Mouse (Mus musculus): ENCODE measurements around the gene Ess2. TPM values are rescaled to one million over a fixed set of nuclear protein-coding genes. Genes with fewer than 3 reads are reported as not detected.

Gene Ess2
- polyA plus RNA-seq, 1 experiment = 2.1 TPM

GRCm38 (mm10) chr16:17938187-17938586 lies 27.0 kb upstream of the Ess2 start:
- Histone ChIP-seq H3K36me3 (ENCODE audit: control insufficient read depth) (no peaks in the 10 kb centered on the region), H3K27me3 (ENCODE audit: control insufficient read depth) (no peaks in the 10 kb centered on the region), H3K4me1 (ENCODE audit: control insufficient read depth) (peaks cover 54% of the 10 kb centered on the region), H3K4me3 (replicated peaks) (no peak overlapping the region), H3K9me3 (ENCODE audit: control insufficient read depth, low read length) (no peaks in the 10 kb centered on the region)
- TF ChIP-seq GATA1 (IDR thresholded peaks at IDR 0.05; ENCODE audit: low read length) = no peak
- TF ChIP-seq TAL1 (IDR thresholded peaks at IDR 0.05; ENCODE audit: low read length) = no peak

GRCm38 (mm10) chr16:17936776-17937175 lies 25.6 kb upstream of the Ess2 start:
- no peaks in the 10 kb centered on the region for H3K9me3 ChIP-seq (ENCODE audit: control insufficient read depth, low read length)
- no peak overlapping the region for H3K4me3 ChIP-seq (replicated peaks)
- H3K27me3 ChIP-seq (ENCODE audit: control insufficient read depth) = no peaks in the 10 kb centered on the region
- H3K36me3 ChIP-seq (ENCODE audit: control insufficient read depth) = no peaks in the 10 kb centered on the region
- TF ChIP-seq TAL1 (IDR thresholded peaks at IDR 0.05; ENCODE audit: low read length) (no peak), GATA1 (IDR thresholded peaks at IDR 0.05; ENCODE audit: low read length) (no peak)
- peaks cover 59% of the 10 kb centered on the region for H3K4me1 ChIP-seq (ENCODE audit: control insufficient read depth)

DNA sequence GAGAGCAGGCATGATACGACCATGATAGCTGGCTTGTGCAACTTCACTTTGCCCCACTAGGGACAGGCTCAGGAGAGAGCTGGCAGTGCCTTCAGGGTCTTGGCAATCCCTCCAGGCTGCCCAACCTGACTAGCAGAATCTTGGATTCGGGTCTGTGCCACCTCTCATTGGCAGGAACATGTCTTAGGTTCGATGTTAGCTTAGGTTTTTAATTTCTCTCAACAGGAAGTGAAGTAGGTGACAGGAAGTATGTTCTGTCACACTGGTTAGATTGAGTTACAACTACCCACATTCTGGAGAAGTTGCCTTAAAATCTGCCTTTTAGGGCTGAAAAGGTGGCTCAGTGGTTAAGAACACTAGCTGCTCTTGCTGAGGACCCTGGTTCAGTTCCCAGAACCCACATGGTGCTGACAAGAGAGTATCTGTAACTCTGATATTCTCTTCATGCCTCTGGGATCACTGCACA lies 23.3 kb upstream of the Ess2 start:
- Histone ChIP-seq H3K27me3 (ENCODE audit: control insufficient read depth) (no peaks in the 10 kb centered on the region), H3K4me3 (replicated peaks) (no peak overlapping the region), H3K4me1 (ENCODE audit: control insufficient read depth) (peaks cover 60% of the 10 kb centered on the region), H3K36me3 (ENCODE audit: control insufficient read depth) (no peaks in the 10 kb centered on the region), H3K9me3 (ENCODE audit: control insufficient read depth, low read length) (no peaks in the 10 kb centered on the region)
- TF ChIP-seq GATA1 (IDR thresholded peaks at IDR 0.05; ENCODE audit: low read length) = no peak
- TF ChIP-seq TAL1 (IDR thresholded peaks at IDR 0.05; ENCODE audit: low read length) = no peak

DNA sequence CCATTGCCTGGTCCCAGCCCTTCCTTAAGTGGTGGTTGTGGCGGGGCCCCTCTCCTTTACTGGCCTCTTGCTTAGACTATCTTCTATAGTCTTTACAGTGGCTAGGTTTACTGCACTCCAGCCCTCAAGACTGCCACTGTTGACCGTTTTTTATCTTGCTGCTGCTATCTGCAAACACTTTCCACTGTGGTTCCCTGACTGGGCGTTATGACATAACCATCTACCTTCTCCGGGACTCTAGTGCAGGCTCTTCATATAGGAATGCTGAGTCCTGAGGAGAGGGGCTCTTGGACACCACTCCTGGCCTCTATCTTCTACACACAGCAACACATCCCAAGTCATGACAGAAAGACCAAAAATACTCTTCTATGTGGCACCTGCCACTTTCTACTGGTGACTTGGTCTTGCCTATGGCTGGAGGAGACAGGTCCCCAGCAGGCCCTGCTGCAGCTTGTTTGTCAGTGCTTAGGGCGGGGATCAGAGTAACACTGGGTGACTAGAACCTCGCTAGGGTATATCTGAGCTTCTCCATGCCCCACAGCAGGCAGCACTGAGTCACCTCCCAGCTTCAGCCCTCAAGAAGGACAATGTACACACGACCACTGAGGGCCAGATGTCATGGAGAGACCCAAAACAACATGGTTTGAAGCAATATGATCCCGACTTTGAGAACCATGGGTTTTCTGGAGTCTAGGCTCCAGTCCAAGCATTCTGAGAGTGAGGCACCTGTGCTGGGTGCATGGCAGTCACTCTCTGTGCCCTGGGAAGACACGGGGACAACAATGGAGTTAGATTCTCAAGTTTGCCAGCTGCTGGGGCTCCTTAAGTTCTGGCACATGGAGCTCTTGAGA lies 22.7 kb upstream of the Ess2 start:
- H3K36me3 ChIP-seq (ENCODE audit: control insufficient read depth) = no peaks in the 10 kb centered on the region
- no peaks in the 10 kb centered on the region for H3K9me3 ChIP-seq (ENCODE audit: control insufficient read depth, low read length)
- H3K4me1 ChIP-seq (ENCODE audit: control insufficient read depth) = peaks cover 60% of the 10 kb centered on the region
- H3K4me3 ChIP-seq (replicated peaks) = no peak overlapping the region
- TF ChIP-seq GATA1 (IDR thresholded peaks at IDR 0.05; ENCODE audit: low read length) = no peak
- no peak for TF ChIP-seq TAL1 (IDR thresholded peaks at IDR 0.05; ENCODE audit: low read length)
- H3K27me3 ChIP-seq (ENCODE audit: control insufficient read depth) = no peaks in the 10 kb centered on the region

GRCm38 (mm10) chr16:17931906-17932460 lies 20.8 kb upstream of the Ess2 start:
- TF ChIP-seq GATA1 (IDR thresholded peaks at IDR 0.05; ENCODE audit: low read length) = no peak
- TF ChIP-seq TAL1 (IDR thresholded peaks at IDR 0.05; ENCODE audit: low read length) = no peak
- H3K4me3 ChIP-seq (replicated peaks) = no peak overlapping the region
- no peaks in the 10 kb centered on the region for H3K36me3 ChIP-seq (ENCODE audit: control insufficient read depth)
- H3K27me3 ChIP-seq (ENCODE audit: control insufficient read depth) = no peaks in the 10 kb centered on the region
- no peaks in the 10 kb centered on the region for H3K9me3 ChIP-seq (ENCODE audit: control insufficient read depth, low read length)
- peaks cover 60% of the 10 kb centered on the region for H3K4me1 ChIP-seq (ENCODE audit: control insufficient read depth)

- H3K4me3 ChIP-seq (replicated peaks) = no peak overlapping the region
- no peak for TF ChIP-seq TAL1 (IDR thresholded peaks at IDR 0.05; ENCODE audit: low read length)
- no peak for TF ChIP-seq GATA1 (IDR thresholded peaks at IDR 0.05; ENCODE audit: low read length)
- H3K36me3 ChIP-seq (ENCODE audit: control insufficient read depth) = peaks cover 18% of the 10 kb centered on the region
- H3K9me3 ChIP-seq (ENCODE audit: control insufficient read depth, low read length) = no peaks in the 10 kb centered on the region
- peaks cover 63% of the 10 kb centered on the region for H3K4me1 ChIP-seq (ENCODE audit: control insufficient read depth)
- H3K27me3 ChIP-seq (ENCODE audit: control insufficient read depth) = no peaks in the 10 kb centered on the region
Observed at GRCm38 (mm10) chr16:17929631-17930030, 18.5 kb upstream of the Ess2 start.

DNA sequence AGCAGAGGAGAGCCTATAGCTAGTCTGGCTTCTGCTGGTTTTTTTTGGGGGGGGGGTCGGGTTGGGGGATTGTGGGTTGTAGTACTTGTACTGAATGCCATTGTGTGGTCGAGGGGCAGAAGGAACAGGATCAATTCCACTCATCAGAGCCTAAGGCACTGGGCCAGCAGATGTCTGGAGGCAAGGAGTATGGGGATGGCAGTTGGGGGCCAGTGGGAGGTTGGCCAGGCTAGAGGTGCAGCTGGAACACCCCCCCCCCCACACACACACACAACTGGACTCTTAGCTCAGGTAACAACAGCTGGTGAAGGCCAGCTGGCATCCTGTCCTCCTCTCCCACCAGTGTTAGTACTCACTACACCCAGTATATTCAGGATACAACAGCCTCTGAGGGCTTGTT lies 18.1 kb upstream of the Ess2 start:
- Histone ChIP-seq H3K4me1 (ENCODE audit: control insufficient read depth) (peaks cover 62% of the 10 kb centered on the region), H3K27me3 (ENCODE audit: control insufficient read depth) (no peaks in the 10 kb centered on the region), H3K4me3 (replicated peaks) (no peak overlapping the region), H3K9me3 (ENCODE audit: control insufficient read depth, low read length) (no peaks in the 10 kb centered on the region), H3K36me3 (ENCODE audit: control insufficient read depth) (peaks cover 22% of the 10 kb centered on the region)
- TF ChIP-seq TAL1 (IDR thresholded peaks at IDR 0.05; ENCODE audit: low read length) (no peak), GATA1 (IDR thresholded peaks at IDR 0.05; ENCODE audit: low read length) (no peak)

DNA sequence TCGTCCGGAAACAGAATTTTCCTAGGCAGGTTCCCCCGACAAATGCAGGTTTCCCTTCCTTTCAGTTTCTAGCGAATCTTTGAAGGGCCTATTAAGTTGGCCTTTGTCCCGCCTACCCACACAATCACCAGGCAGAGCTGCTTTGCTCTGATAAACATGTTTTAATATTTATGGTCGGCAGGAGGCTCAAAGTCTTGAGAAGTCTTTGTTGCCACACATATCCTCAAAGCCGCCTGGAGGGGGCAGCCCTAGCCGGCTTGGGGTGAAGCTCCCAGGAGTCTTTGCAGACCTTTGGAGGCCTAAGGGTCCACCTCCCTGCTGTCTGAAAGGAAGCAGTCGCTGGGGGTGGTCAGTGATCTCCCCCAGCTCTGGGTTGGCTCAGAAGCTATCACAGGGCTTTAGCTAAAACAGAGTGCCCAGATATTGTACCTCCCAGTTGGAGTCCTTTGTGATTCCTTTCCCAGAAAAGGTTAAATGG lies 17.5 kb upstream of the Ess2 start:
- H3K4me3 ChIP-seq (replicated peaks) = peak overlapping the region; percentile 86
- H3K4me1 ChIP-seq (ENCODE audit: control insufficient read depth) = peaks cover 61% of the 10 kb centered on the region
- no peaks in the 10 kb centered on the region for H3K27me3 ChIP-seq (ENCODE audit: control insufficient read depth)
- H3K36me3 ChIP-seq (ENCODE audit: control insufficient read depth) = peaks cover 22% of the 10 kb centered on the region
- H3K9me3 ChIP-seq (ENCODE audit: control insufficient read depth, low read length) = no peaks in the 10 kb centered on the region
- TF ChIP-seq GATA1 (IDR thresholded peaks at IDR 0.05; ENCODE audit: low read length) = no peak
- no peak for TF ChIP-seq TAL1 (IDR thresholded peaks at IDR 0.05; ENCODE audit: low read length)

- Histone ChIP-seq H3K9me3 (ENCODE audit: control insufficient read depth, low read length) (no peaks in the 10 kb centered on the region), H3K36me3 (ENCODE audit: control insufficient read depth) (peaks cover 22% of the 10 kb centered on the region), H3K4me1 (ENCODE audit: control insufficient read depth) (peaks cover 61% of the 10 kb centered on the region), H3K27me3 (ENCODE audit: control insufficient read depth) (no peaks in the 10 kb centered on the region), H3K4me3 (replicated peaks) (peak within 1 kb of the TSS; percentile 86)
- no peak for TF ChIP-seq GATA1 (IDR thresholded peaks at IDR 0.05; ENCODE audit: low read length)
- no peak for TF ChIP-seq TAL1 (IDR thresholded peaks at IDR 0.05; ENCODE audit: low read length)
Observed at GRCm38 (mm10) chr16:17928087-17928580, 17.0 kb upstream of the Ess2 start, which contains the start of gene Slc25a1. TSS of gene Slc25a1 (minus strand) at chr16:17928219.

Data from erythroblast, embryonic 14.5 days (primary cell).